Mouse (Mus musculus) lung, postnatal 0 days (tissue): ENCODE measurements around the gene Clstn2.

Source experiments
- CTCF ChIP-seq: IDR thresholded peaks from 2 replicates; pipeline ENCODE4 v1.5.1; 2016; ENCODE audit warnings: antibody characterized with exemption, mild to moderate bottlenecking
- EP300 ChIP-seq: IDR thresholded peaks from 2 replicates; pipeline ENCODE4 v1.6.1; 2016; ENCODE audit warnings: antibody characterized with exemption, mild to moderate bottlenecking, control low read depth

DNA sequence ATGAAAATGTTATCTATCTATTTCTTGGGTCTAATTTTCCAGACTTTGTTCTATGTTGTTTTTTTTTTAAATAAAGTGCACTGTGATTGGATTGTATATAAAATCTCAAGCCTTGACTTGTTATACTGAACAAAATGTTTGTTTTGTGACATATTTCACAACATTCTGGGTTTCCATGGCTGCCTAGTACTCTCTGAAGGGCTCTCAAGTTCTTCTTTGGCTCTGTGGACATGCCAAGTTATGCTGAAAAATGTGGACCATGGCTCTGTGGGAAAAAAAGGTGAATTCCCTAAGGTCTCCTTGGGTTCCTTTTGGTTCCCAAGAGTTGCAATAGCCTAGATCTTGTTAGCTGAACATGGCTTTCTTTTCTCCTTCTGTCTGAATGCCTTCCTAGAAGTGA, 353.1 kb downstream of the Clstn2 start:
- TF ChIP-seq CTCF (no peak), EP300 (peak; percentile 83)
